Mouse (Mus musculus): ENCODE results near the gene Slc25a34. TPM values are rescaled to one million over a fixed set of nuclear protein-coding genes. Genes with fewer than 3 reads are reported as not detected.

Gene Slc25a34
- polyA plus RNA-seq, 1 experiment from 2014 or later: not detected

DNA sequence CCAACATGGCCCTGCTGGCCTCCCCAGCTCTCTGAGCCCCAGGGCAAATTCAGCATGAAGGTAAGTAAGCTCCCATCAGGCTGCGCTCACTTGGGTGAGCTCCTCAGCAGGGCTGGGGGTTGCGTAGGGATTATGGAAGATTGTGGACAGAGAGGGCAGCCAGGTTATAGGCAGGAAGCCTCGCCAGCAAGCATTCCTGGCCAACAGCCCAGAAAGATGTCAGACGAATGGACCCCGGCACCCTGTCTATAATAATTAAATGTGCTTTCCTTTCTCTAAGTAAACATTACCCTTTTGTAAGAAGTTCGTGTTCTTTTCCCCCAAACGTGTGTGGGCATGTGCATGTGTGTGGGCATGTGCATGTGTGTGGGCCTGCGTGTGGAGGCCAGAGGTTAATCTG is 19.1 kb downstream of the Slc25a34 start:
- Histone ChIP-seq H3K4me1 (ENCODE audit: control insufficient read depth, insufficient read depth, low read length) (no peaks in the 10 kb centered on the region), H3K27ac (replicated peaks; ENCODE audit: low read depth, low read length) (no peak overlapping the region), H3K9me3 (ENCODE audit: control insufficient read depth, low read length) (no peaks in the 10 kb centered on the region), H3K9ac (ENCODE audit: low read length) (no peak overlapping the region), H3K27me3 (ENCODE audit: control insufficient read depth, insufficient read depth, low read length) (no peaks in the 10 kb centered on the region), H3K4me2 (ENCODE audit: low read depth, severe bottlenecking) (no peak overlapping the region), H3K4me3 (ENCODE audit: low read depth, low read length) (no peak overlapping the region), H3K36me3 (ENCODE audit: control insufficient read depth, insufficient read depth, low read length) (no peaks in the 10 kb centered on the region)
- 80% methylated on average over 8 of the region's 8 CpGs for WGBS
- DNase-seq (ENCODE audit: low spot score) (no peak), ATAC-seq (ENCODE audit: insufficient number of reproducible peaks, low FRiP score, low TSS enrichment, low read depth) (no peak)

DNA sequence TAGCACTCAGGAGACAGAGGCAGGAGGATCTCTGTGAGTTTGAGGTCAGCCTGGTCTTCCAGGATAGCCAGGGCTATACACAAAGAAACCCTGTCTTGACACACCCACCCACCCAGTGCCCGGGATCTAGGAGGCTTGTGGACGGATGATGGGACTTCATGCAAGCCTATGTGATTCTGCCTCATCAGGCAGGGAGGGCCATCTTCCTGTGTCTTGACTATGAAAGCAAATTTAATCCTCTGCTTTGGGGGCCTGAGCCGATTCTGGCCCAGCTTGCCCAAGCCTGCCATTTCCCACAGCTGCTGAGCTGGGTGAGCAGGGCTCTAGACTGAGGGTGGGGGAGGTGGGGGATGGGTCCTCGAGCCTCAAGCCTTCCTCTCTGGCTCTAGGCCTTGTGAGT is 19.7 kb downstream of the Slc25a34 start:
- DNase-seq (ENCODE audit: low spot score) (no peak), ATAC-seq (ENCODE audit: insufficient number of reproducible peaks, low FRiP score, low TSS enrichment, low read depth) (no peak)
- H3K36me3 ChIP-seq (ENCODE audit: control insufficient read depth, insufficient read depth, low read length): no peaks in the 10 kb centered on the region
- H3K4me2 ChIP-seq (ENCODE audit: low read depth, severe bottlenecking): no peak overlapping the region
- no peak overlapping the region for H3K9ac ChIP-seq (ENCODE audit: low read length)
- no peak overlapping the region for H3K27ac ChIP-seq (replicated peaks; ENCODE audit: low read depth, low read length)
- H3K27me3 ChIP-seq (ENCODE audit: control insufficient read depth, insufficient read depth, low read length): no peaks in the 10 kb centered on the region
- WGBS: 75% methylated on average over 4 of the region's 4 CpGs
- H3K4me3 ChIP-seq (ENCODE audit: low read depth, low read length): no peak overlapping the region
- no peaks in the 10 kb centered on the region for H3K9me3 ChIP-seq (ENCODE audit: control insufficient read depth, low read length)
- H3K4me1 ChIP-seq (ENCODE audit: control insufficient read depth, insufficient read depth, low read length): 0 out of 2 replicates have a peak, but pooled peaks cover under 1% of the 10 kb centered on the region

DNA sequence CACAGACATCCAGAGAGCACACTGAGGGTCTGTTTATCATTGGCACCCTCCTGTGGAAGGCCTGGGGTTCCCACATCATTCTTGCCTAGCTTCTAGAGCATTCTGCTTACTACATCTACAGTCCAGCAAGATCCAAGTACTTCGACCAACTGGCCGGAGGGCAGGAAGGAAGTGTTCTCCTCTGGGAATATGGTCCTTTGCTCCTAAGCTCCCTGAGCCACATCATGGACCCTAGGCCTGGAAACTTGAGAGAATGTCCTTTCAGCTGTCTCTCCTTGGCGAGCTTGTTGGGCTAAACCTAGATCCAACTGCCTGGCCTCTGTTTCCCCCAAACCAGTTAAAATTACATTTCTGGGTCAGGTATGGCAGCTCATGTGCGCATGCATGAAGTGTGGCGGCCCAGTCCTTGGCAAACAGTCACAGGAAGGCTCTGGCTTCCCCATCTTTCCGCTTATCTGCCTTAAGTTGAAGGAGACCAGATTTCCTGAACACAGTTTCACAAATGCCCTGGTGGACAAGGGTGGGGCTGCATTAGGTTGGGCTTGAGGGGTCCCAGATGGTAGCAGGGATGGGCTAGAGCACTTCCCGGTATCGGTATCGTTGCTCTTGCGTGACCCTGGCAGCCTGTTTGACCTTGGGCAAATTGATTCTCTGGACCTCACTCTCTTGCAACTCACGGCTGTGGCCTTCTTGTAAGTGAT is 20.9 kb downstream of the Slc25a34 start:
- Histone ChIP-seq H3K4me1 (ENCODE audit: control insufficient read depth, insufficient read depth, low read length) (0 out of 2 replicates have a peak, but pooled peaks cover 5% of the 10 kb centered on the region), H3K36me3 (ENCODE audit: control insufficient read depth, insufficient read depth, low read length) (no peaks in the 10 kb centered on the region), H3K27ac (replicated peaks; ENCODE audit: low read depth, low read length) (no peak overlapping the region), H3K27me3 (ENCODE audit: control insufficient read depth, insufficient read depth, low read length) (no peaks in the 10 kb centered on the region), H3K4me2 (ENCODE audit: low read depth, severe bottlenecking) (no peak overlapping the region), H3K4me3 (ENCODE audit: low read depth, low read length) (no peak overlapping the region), H3K9ac (ENCODE audit: low read length) (no peak overlapping the region), H3K9me3 (ENCODE audit: control insufficient read depth, low read length) (no peaks in the 10 kb centered on the region)
- DNase-seq (ENCODE audit: low spot score) (no peak), ATAC-seq (ENCODE audit: insufficient number of reproducible peaks, low FRiP score, low TSS enrichment, low read depth) (no peak)
- 76% methylated on average over 11 of the region's 11 CpGs for WGBS

DNA sequence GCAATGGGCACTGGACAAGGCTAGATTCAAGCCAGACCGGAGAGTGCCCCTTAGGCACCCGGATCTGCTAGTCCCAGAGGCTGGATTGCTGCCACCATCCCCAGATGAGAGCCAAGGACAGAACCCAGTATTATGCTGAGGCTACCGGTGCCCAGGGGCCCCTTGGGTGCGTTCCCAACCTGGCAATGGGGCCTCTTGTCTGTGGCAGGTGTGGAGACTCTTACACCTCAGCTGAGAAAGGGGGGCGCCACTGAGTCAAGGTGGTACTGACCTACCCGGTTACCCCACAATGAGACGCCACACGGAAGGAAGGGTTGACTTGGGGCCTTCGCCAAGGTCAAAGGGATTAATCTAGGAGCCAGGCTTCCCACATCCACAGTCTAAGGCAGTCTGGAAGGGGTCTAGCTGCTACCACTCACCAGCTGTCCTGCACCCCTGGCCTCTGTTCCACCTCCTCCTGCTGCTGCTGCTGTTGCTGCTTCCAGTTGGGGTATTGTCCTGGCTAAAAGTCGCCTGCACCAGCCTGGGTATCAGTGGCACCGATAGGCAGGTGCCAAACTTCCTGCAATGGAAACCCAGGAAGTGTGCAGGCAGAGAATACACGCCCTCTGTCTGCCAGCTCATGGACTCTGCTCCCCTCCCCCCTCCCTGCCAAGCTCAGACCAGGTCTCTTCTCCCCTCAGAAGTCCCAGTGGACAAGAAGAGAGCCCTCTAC is 22.3 kb downstream of the Slc25a34 start:
- ATAC-seq (ENCODE audit: insufficient number of reproducible peaks, low FRiP score, low TSS enrichment, low read depth) (no peak), DNase-seq (ENCODE audit: low spot score) (no peak)
- no peaks in the 10 kb centered on the region for H3K36me3 ChIP-seq (ENCODE audit: control insufficient read depth, insufficient read depth, low read length)
- WGBS: 69% methylated on average over 12 of the region's 12 CpGs
- H3K4me1 ChIP-seq (ENCODE audit: control insufficient read depth, insufficient read depth, low read length): 0 out of 2 replicates have a peak, but pooled peaks cover 5% of the 10 kb centered on the region
- H3K27me3 ChIP-seq (ENCODE audit: control insufficient read depth, insufficient read depth, low read length): no peaks in the 10 kb centered on the region
- H3K27ac ChIP-seq (replicated peaks; ENCODE audit: low read depth, low read length): no peak overlapping the region
- no peak overlapping the region for H3K4me2 ChIP-seq (ENCODE audit: low read depth, severe bottlenecking)
- no peak overlapping the region for H3K9ac ChIP-seq (ENCODE audit: low read length)
- no peak overlapping the region for H3K4me3 ChIP-seq (ENCODE audit: low read depth, low read length)
- no peaks in the 10 kb centered on the region for H3K9me3 ChIP-seq (ENCODE audit: control insufficient read depth, low read length)

DNA sequence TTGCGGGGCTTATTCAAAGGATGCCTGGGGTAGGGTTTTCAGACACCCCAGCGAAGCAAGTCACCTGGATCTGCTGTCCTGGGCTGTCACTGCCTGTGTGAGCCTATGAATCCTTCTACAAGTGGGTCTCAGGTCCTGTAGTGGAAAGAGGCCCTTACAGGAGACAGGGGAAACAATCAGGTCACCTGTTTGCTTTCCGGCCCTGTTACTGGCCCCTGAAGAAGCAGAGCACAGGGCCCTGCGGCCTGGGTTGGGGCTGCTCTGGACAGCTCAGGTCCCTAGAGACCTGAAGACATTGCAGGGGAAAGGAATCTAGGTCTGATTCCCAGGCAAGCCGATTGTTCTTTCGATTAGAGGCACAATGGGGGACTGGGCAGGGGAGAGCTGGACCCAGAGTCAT is 23.3 kb downstream of the Slc25a34 start:
- no peak overlapping the region; the same call in 1 of the 2 replicates for H3K4me3 ChIP-seq (ENCODE audit: low read depth, low read length)
- DNase-seq (ENCODE audit: low spot score) (peak; percentile 39), ATAC-seq (ENCODE audit: insufficient number of reproducible peaks, low FRiP score, low TSS enrichment, low read depth) (no peak)
- no peaks in the 10 kb centered on the region for H3K27me3 ChIP-seq (ENCODE audit: control insufficient read depth, insufficient read depth, low read length)
- no peaks in the 10 kb centered on the region for H3K36me3 ChIP-seq (ENCODE audit: control insufficient read depth, insufficient read depth, low read length)
- WGBS: 38% methylated on average over 6 of the region's 6 CpGs
- H3K4me1 ChIP-seq (ENCODE audit: control insufficient read depth, insufficient read depth, low read length): 0 out of 2 replicates have a peak, but pooled peaks cover 5% of the 10 kb centered on the region
- H3K9ac ChIP-seq (ENCODE audit: low read length): no peak overlapping the region
- H3K27ac ChIP-seq (replicated peaks; ENCODE audit: low read depth, low read length): no peak overlapping the region
- H3K4me2 ChIP-seq (ENCODE audit: low read depth, severe bottlenecking): no peak overlapping the region
- H3K9me3 ChIP-seq (ENCODE audit: control insufficient read depth, low read length): no peaks in the 10 kb centered on the region

DNA sequence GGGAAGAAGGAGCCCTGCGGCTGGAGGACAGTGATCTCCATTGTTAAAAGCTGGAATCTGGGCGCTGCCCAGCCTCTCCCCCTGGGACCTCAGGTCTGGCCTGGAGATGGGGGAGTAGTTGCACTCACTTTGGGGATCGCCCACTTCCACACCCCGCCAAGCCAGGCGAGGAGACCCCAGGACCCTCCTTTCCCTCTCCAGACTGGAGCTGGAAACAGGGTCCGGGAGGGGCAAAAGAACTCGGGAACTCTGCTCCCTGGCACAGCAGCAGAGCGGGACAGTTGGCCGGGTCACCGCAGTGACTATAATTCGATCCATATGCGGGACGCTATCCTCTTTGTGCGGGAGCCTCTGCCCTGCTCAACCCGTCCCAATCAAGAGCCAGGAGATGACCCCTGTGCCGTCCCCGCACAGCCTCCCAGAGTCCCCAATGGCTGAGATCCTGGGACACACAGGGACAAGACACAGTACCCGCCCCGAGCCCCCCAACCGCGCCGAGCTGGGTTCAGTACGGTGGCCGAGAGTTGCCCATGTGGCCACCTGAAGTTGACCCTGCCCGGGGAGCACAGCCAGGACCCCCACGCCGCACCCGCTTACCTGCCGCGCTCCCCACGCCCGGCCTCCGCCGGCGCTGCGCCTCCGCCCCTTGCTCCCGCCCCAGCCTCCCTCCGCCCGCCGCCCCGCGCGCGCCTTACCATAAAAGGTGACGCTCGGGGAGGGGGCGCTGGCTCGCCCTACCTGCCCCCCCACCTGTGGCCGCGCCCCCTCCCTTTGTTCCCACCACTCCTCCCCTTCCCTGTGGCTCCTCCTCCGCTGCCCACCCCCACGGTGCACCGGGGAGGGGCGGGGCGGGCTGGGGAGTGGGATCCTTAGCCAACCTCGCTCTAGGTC is 24.1 kb downstream of the Slc25a34 start:
- peak overlapping the region; percentile 72 for H3K4me3 ChIP-seq (ENCODE audit: low read depth, low read length)
- peaks cover 5% of the 10 kb centered on the region; the same call in 1 of the 2 replicates for H3K36me3 ChIP-seq (ENCODE audit: control insufficient read depth, insufficient read depth, low read length)
- ATAC-seq (ENCODE audit: insufficient number of reproducible peaks, low FRiP score, low TSS enrichment, low read depth) (peak; percentile 24; the same call in 1 of the 2 replicates), DNase-seq (ENCODE audit: low spot score) (peak; percentile 80)
- H3K27me3 ChIP-seq (ENCODE audit: control insufficient read depth, insufficient read depth, low read length): no peaks in the 10 kb centered on the region
- peak overlapping the region; percentile 68 for H3K27ac ChIP-seq (replicated peaks; ENCODE audit: low read depth, low read length)
- H3K9ac ChIP-seq (ENCODE audit: low read length): peak overlapping the region; percentile 85
- 0 out of 2 replicates have a peak, but pooled peaks cover 5% of the 10 kb centered on the region for H3K4me1 ChIP-seq (ENCODE audit: control insufficient read depth, insufficient read depth, low read length)
- no peaks in the 10 kb centered on the region for H3K9me3 ChIP-seq (ENCODE audit: control insufficient read depth, low read length)
- H3K4me2 ChIP-seq (ENCODE audit: low read depth, severe bottlenecking): peak overlapping the region; percentile 92
- WGBS: under 1% methylated on average over 42 of the region's 57 CpGs

DNA sequence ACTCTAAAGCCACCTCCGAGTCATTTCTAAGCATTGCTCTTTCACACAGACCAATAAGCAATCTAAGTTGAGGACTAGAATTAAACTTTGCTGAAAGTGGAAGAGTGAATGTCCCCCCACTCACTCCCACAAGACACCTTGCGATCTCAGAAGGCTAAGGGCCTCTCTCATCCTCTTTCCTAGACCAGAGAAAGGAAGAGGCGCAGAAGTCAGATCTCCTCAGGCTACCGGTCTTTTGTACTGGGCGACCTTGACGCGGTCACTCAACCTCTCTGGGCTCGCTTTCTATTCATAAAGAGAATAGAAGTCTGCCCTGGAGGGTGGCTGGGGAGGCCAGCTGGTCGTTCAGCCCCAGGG is 24.7 kb downstream of the Slc25a34 start:
- Histone ChIP-seq H3K4me2 (ENCODE audit: low read depth, severe bottlenecking) (peak overlapping the region; percentile 92), H3K9me3 (ENCODE audit: control insufficient read depth, low read length) (no peaks in the 10 kb centered on the region), H3K27ac (replicated peaks; ENCODE audit: low read depth, low read length) (peak overlapping the region; percentile 68), H3K4me3 (ENCODE audit: low read depth, low read length) (peak overlapping the region; percentile 72), H3K4me1 (ENCODE audit: control insufficient read depth, insufficient read depth, low read length) (0 out of 2 replicates have a peak, but pooled peaks cover 5% of the 10 kb centered on the region), H3K9ac (ENCODE audit: low read length) (peak overlapping the region; percentile 85), H3K36me3 (ENCODE audit: control insufficient read depth, insufficient read depth, low read length) (peaks cover 5% of the 10 kb centered on the region; the same call in 1 of the 2 replicates), H3K27me3 (ENCODE audit: control insufficient read depth, insufficient read depth, low read length) (no peaks in the 10 kb centered on the region)
- ATAC-seq (ENCODE audit: insufficient number of reproducible peaks, low FRiP score, low TSS enrichment, low read depth) (no peak), DNase-seq (ENCODE audit: low spot score) (no peak)
- WGBS: 1% methylated on average over 9 of the region's 9 CpGs
